Mouse (Mus musculus) hindlimb bud, embryonic 11.5 days (tissue): ENCODE measurements at regions not wholly inside any gene's neighbourhood (a gene's known extent, or its start where the extent isn't known, plus 50 kb on each side); places are given as distances from the start of the nearest gene placed in this dataset.

Experiments used
- DNase-seq: peaks from one replicate; pipeline ENCODE4 v3.0.0-alpha.2; 2012; ENCODE audit warnings: low read depth, low spot score; ENCODE audit errors: extremely low spot score

DNA sequence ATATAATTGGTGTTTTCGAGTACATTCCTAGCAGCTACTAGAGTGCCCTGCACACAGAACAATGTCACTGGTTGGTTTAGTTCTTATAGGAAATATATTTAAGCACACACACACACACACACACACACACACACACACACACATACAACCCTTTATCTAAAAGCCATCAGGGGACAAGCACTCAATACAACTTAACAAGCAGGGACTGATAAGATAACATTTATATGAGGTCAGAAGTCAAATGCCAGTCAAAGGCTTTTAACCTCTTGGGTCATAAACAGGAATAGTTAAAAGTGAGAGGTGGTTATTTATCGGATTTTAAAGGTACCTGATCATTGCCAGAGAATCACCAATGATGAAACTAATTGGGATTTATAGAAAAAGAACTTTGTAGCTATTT lies 158.7 kb upstream of the Tmem161b start:
- DNase-seq = no peak

DNA sequence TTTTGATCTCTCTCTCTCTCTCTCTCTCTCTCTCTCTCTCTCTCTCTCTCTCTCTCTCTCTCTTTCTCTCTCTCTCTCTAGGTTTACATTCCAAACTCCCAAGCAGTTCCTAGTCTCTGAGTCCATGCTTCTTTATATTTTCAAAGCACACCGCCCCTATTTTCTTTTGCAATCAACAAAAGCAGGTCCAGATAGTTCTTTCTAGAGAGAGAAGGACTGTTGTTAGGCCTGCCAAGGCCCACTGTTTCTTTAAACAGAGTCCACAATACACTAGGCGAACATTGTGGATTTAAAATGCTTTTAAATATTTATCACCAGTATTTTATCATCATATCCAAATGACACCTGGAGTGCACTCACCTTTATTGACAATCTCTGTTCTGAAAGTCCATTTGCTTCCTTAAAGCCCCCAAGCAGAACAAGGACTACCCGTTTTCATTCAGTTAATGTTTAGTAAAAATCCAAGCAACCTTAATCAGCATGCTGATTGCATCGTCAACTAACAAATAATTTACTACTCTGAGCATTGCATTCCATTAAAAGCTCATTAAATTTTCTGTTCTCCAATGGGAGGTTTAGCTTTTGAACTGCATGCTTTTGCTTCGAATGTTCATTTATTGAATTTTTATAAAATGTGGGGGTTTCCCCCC lies 157.7 kb upstream of the Tmem161b start:
- no peak for DNase-seq

DNA sequence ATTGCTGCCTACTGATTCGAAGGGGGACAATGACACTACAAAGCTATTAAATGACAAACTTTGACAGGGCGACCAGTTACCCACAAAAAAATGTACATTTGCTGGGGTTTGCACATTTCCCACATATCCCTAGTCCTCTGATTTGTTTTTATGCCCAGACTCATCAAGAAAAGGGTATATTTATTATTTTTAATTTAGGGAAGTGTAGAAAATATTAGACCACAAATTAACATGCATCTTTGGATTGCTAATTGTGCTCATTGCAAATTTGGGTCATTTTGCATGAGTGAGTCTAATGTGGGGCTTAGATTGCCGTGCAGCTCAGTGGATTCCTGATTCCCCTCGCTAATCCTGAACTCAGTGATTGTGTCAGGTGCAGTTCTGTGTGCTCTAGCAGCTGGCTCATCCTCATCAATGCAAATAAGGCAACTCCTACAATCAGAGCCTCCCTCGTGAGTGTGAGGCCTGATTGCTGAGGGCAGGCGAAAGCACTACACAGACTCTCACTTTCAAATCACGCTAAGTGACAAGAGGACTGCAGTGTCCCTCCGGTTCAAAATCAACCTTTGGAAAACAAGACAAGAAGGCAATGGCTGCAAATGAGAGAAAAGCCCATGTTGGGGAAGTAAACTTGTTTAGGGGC lies 156.7 kb upstream of the Tmem161b start:
- DNase-seq = no peak

DNA sequence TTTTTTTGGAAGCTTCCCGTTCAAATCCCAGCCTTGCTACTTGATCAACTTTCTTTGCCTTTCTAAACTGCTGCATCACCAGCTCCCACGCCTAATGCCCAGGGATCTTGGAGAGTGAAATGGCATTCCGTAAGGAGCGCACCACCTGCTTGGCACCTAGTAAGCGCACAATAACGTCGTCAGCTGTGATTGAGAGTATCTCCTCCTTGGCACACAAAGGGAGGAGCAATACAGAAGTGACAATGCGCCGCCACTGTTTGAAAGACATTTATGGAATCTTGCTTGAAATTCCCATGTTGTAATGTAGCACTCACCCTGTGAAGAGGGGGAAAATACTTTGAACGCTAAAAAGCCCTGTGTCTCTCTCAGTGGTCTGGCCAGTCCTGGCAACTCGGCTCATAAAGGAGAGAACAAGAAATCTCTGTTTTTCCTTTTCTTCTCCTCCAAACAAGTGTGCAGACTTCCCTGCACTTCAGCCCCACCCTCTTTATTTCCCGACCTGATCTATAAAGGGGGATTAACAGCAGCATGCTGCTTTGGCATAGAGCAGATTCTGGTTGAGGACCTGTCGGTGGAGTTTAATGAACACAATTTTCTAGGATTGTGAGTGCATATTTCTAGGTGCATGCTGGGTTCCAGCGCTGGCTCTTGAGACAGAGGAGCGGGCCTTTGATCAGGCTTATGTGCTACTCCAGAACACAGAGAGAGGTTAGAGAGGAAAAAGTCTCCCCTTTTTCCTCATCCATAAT lies 155.7 kb upstream of the Tmem161b start:
- DNase-seq = no peak

DNA sequence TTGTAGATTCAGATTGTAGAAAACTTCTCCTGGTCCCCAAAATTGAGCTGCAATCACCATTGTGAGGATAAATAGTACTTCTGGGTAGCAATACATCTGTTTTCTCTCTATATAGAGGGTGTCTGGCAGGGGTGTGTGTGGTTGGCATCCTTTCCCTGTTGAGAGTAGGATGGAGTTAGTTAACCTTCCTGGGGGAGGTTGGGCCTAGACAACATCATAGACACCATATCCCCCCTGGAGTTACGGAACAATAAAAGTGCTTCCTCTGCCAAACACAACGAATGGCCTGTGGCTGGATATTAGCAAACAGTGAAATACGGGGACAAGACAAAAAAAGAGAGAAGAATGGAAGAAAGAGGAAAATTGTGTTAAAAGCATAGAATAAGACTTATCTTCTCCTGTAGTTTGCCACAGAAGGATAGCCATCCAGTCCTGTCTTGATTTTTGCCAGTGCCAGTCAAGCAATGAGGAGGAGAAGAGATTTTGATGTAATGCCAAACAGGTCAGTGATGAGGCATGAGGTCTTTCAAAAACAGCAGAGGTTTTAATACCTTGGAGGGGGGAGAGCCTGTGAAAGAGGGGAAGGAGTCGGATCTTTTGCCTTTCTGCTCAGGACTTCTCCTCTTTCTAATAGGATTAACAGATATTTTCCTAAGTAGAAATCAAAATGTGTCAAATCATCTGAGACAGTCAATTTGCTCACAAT lies 155.0 kb upstream of the Tmem161b start:
- DNase-seq = no peak

DNA sequence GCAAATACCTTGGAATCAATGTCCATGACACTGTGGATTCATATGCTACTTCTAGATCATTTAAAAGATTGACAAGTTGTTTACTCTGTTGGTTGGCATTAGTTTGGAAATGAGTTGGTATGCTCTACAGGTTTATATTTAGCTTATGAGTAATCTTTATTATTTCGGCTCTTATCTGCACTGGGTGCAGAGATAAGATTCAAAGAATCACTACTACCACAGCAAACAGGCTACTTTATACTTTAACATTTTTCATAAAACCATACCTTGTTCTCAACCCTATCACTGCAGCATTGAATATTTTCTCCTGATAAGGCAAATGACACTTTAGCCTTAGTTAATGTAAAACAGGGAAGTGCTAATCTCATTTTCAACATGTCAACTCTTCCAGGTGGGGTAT lies 153.7 kb upstream of the Tmem161b start:
- DNase-seq = no peak
